Mouse (Mus musculus) stomach, postnatal 0 days (tissue): ENCODE results near the gene Htr1f.

ENCODE experiments used
- CTCF ChIP-seq: IDR thresholded peaks from 2 replicates; pipeline ENCODE4 v1.5.1; 2016; ENCODE audit warnings: antibody characterized with exemption, low read depth, mild to moderate bottlenecking, moderate library complexity
- EP300 ChIP-seq: optimal IDR thresholded peaks from 2 replicates; pipeline ENCODE3; 2016; ENCODE audit warnings: antibody characterized with exemption

- no peak for TF ChIP-seq EP300
- no peak for TF ChIP-seq CTCF
Observed at GRCm38 (mm10) chr16:65083475-65083874, 22.2 kb downstream of the Htr1f start.
